Mouse (Mus musculus) liver, adult 2 months (tissue): ENCODE results near the gene Psat1. TPM values are rescaled to one million over a fixed set of nuclear protein-coding genes. Genes with fewer than 3 reads are reported as not detected.

Experiments
- DNase-seq: peaks from one replicate; pipeline ENCODE4 v3.0.0-alpha.2; 2011; ENCODE audit warnings: low read depth, low spot score; ENCODE audit errors: extremely low read depth
- H3K27ac ChIP-seq: fragments of 200-500 bp; replicated peaks from 2 replicates; pipeline ENCODE4 v1.5.1; 2012; ENCODE audit warnings: low read depth, mild to moderate bottlenecking, control low read depth, inconsistent platforms, low read length; ENCODE audit not compliant: insufficient read depth
- H3K27me3 ChIP-seq: fragments of 200-500 bp; 2 replicates; pipeline ENCODE4 v1.6.1; 2012; ENCODE audit warnings: mild to moderate bottlenecking, moderate library complexity, low read length, inconsistent platforms; ENCODE audit not compliant: control insufficient read depth, insufficient read depth
- H3K36me3 ChIP-seq: fragments of 200-500 bp; 2 replicates; pipeline ENCODE4 v1.6.1; 2012; ENCODE audit warnings: low read length, inconsistent platforms; ENCODE audit not compliant: control insufficient read depth, insufficient read depth
- H3K4me1 ChIP-seq: fragments of 200-500 bp; 2 replicates; pipeline ENCODE4 v1.6.1; 2011; ENCODE audit warnings: low read length; ENCODE audit not compliant: control insufficient read depth, insufficient read depth
- H3K4me3 ChIP-seq: fragments of 200-500 bp; 2 replicates; pipeline ENCODE4 v1.5.1; 2011; ENCODE audit warnings: low read depth, mild to moderate bottlenecking, control low read depth, low read length, moderate library complexity; ENCODE audit not compliant: insufficient read depth
- H3K79me2 ChIP-seq: fragments of 200-500 bp; 2 replicates; pipeline ENCODE4 v1.6.1; 2012; ENCODE audit warnings: inconsistent platforms, mild to moderate bottlenecking, low read length, moderate library complexity; ENCODE audit not compliant: control insufficient read depth, insufficient read depth
- H3K9ac ChIP-seq: fragments of 200-500 bp; 2 replicates; pipeline ENCODE4 v1.6.1; 2012; ENCODE audit warnings: low read depth, mild to moderate bottlenecking, control low read depth, inconsistent platforms, low read length
- CTCF ChIP-seq: fragments of 200-500 bp; IDR thresholded peaks from 2 replicates; pipeline ENCODE4 v1.5.1; 2011; ENCODE audit warnings: low read depth, low read length, control low read depth
- POLR2A ChIP-seq: fragments of 200-500 bp; IDR thresholded peaks from 2 replicates; pipeline ENCODE4 v1.6.1; 2011; ENCODE audit warnings: low read length, control low read depth; ENCODE audit not compliant: insufficient read depth; ENCODE audit errors: extremely low read depth
- WGBS: fragments of 180-500 bp; shearing (Covaris S2); methylation state at CpG from one replicate; pipeline ENCODE4 v1.1.7; 2018; 5-methylcytosine and 5-hydroxymethylcytosine counted together
- polyA plus RNA-seq: library from polyadenylated mRNA; depleted of rRNA; stranded (reverse); fragments of >200 nt; gene quantifications from 2 replicates; pipeline ENCODE4 v1.2.3, GENCODE M21; 2012
- total RNA-seq: library from RNA; depleted of rRNA; stranded (reverse); fragments of >200 nt; gene quantifications from 2 replicates; pipeline ENCODE4 v1.2.3, GENCODE M21; 2014

Psat1 gene
- total and polyA plus RNA-seq, 2 experiments, result 0.20 to 0.74 TPM

DNA sequence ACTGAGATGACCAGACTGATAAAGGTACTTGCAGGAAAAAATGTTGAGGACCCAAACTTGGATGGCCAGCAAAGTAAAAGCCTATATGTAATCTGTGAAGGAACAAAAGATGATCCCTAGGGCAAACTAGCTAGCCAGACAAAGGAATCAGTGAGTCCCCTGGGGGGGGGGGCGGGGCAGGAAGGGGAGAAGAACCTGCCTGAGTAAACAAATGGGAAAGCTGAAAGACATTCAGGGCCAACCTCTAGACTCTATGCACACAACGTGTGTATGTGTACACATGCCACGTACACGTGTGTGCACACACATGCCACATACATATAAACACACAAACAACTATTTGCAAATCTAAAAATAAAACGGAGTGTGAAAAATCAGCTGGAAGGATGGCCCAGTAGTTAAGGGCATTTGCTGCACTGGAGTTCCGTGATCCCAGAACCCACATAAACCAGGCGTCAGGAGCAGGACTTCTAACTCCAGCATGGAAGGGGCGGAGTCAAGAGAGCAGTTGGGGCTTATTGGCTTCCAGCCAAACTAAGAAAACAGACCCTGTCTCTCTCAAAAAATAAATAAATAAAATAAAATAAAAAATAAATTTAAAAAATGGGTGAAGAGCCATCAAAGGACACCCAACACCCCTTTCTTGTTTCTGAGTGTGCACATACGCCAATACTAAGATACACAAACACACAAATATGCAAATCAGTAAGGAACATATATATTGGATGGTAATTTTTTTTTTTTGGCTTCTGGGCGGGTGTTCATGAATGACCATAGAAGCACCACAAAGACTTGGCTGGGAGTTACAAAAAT is 36.0 kb upstream of the Psat1 start:
- no peak overlapping the region for H3K9ac ChIP-seq
- no peaks in the 10 kb centered on the region for H3K79me2 ChIP-seq
- no peak overlapping the region for H3K27ac ChIP-seq
- WGBS, result 76% methylated on average over 10 of the region's 10 CpGs
- H3K4me3 ChIP-seq, result no peak overlapping the region
- H3K27me3 ChIP-seq, result no peaks in the 10 kb centered on the region
- H3K36me3 ChIP-seq, result no peaks in the 10 kb centered on the region
- no peaks in the 10 kb centered on the region; the same call in 1 of the 2 replicates for H3K4me1 ChIP-seq
- TF ChIP-seq CTCF (no peak), POLR2A (no peak)
- DNase-seq, result no peak

DNA sequence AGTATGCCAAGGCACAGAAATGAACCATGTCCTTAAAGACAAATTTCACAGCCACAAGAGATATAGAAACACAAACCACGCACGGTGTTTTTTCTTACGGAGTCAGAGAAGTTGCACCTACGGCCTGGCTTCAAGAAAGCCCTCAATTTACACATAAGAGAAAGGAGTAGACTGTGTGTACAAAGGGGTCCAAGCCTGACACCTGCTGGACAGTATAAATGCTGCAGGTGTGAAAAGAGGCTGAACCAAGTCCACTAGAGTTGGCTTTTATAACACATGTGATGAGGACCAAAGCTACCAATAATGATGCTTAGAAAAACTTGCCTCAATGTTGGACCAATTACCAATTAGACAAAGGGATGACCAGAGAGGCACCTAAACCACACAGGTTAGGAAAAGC is 34.7 kb upstream of the Psat1 start:
- DNase-seq, result peak; percentile 41
- TF ChIP-seq POLR2A (no peak), CTCF (peak; percentile 39)
- WGBS, result 57% methylated on average over 4 of the region's 4 CpGs

DNA sequence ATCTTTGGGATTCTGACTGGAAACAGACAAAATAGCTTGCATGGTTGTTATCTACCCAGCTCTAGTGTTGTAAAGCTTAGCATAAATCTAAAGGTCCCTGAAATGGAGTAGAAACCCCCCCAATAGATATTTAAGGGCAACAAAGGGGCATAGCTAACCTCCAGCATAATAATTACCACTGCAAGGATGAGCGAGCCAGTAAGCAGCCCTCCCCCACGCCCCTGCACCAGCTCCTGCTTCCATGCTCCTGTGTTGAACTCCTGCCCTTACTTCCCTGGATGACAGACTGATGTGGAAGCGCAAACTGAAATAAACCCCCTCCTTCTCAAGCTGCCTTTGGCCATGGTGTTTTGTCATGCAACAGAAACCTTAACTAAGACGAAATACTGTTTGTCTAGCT is 26.2 kb upstream of the Psat1 start:
- Histone ChIP-seq H3K27me3 (no peaks in the 10 kb centered on the region), H3K4me1 (no peaks in the 10 kb centered on the region), H3K27ac (no peak overlapping the region), H3K4me3 (no peak overlapping the region), H3K36me3 (peaks cover 9% of the 10 kb centered on the region), H3K79me2 (no peaks in the 10 kb centered on the region), H3K9ac (no peak overlapping the region)
- TF ChIP-seq POLR2A (no peak), CTCF (no peak)
- no peak for DNase-seq
- WGBS, result 78% methylated on average over 4 of the region's 4 CpGs

More for the DNA sequence above, 34.7 kb upstream of the Psat1 start:
- H3K9ac ChIP-seq, result no peak overlapping the region
- no peaks in the 10 kb centered on the region; the same call in 1 of the 2 replicates for H3K4me1 ChIP-seq
- H3K4me3 ChIP-seq, result no peak overlapping the region
- no peak overlapping the region for H3K27ac ChIP-seq
- no peaks in the 10 kb centered on the region for H3K27me3 ChIP-seq
- no peaks in the 10 kb centered on the region for H3K36me3 ChIP-seq
- H3K79me2 ChIP-seq, result no peaks in the 10 kb centered on the region

DNA sequence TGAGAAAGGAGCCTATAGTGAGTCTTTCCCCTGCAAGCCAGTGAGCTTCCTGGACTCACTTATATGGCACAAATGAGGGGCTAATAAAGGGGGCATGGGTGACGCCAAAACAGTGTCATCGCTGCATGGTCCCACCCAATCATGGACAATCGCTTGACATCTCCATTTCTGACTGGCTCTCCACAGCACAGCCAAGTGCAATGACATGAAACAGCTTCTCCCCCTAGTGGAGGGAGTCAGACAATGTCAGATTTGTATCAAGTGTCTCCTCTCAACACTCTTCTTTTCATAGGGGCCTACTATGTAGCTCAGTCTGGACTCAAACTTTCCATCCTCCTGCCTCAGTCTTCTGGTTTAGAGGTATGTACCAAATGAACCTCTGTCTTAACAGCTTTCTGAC is 17.9 kb upstream of the Psat1 start:
- Histone ChIP-seq H3K9ac (no peak overlapping the region), H3K79me2 (no peaks in the 10 kb centered on the region), H3K4me3 (no peak overlapping the region), H3K36me3 (peaks cover 2% of the 10 kb centered on the region; the same call in 1 of the 2 replicates), H3K27ac (no peak overlapping the region), H3K27me3 (no peaks in the 10 kb centered on the region), H3K4me1 (no peaks in the 10 kb centered on the region)
- WGBS, result 31% methylated on average over 3 of the region's 3 CpGs
- DNase-seq, result peak; percentile 45
- peak; percentile 73 for TF ChIP-seq CTCF
- no peak for TF ChIP-seq POLR2A

DNA sequence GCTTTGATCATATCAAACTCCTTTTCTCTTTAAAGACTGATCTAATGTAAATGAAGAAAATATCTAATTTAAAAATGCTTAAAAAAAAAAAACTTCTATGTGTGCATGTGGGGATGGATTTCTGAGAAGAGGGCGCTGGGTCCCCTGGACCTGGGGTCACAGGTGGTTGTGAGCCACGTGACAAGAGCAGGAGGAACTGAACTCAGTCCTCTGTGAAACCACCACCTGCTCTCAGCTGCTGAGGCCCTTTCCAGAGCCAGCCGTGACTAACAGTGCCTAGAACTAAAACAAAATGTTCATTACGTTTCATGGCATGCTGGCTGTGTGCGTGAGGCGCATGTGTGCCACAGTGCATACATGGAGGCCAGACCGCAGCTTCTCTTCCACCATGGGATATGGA is 17.4 kb upstream of the Psat1 start:
- TF ChIP-seq CTCF (no peak), POLR2A (no peak)
- Histone ChIP-seq H3K4me3 (no peak overlapping the region), H3K4me1 (no peaks in the 10 kb centered on the region), H3K79me2 (no peaks in the 10 kb centered on the region), H3K27ac (no peak overlapping the region), H3K36me3 (peaks cover 2% of the 10 kb centered on the region; the same call in 1 of the 2 replicates), H3K27me3 (no peaks in the 10 kb centered on the region), H3K9ac (no peak overlapping the region)
- 86% methylated on average over 7 of the region's 7 CpGs for WGBS
- DNase-seq, result no peak
